Mouse (Mus musculus) activated CD4-positive, CD25-positive, alpha-beta regulatory T cell, adult 9 weeks (primary cell): ENCODE measurements around the gene Cluap1. TPM values are rescaled to one million over a fixed set of nuclear protein-coding genes. Genes with fewer than 3 reads are reported as not detected.

Source experiments
- polyA plus RNA-seq: library from polyadenylated mRNA; unstranded; fragments of 100-300 nt; shearing (Covaris generic); gene quantifications from one replicate; pipeline ENCODE4 v1.2.1, GENCODE M21; 2017

Cluap1 gene
- 37.5 TPM for polyA plus RNA-seq

DNA sequence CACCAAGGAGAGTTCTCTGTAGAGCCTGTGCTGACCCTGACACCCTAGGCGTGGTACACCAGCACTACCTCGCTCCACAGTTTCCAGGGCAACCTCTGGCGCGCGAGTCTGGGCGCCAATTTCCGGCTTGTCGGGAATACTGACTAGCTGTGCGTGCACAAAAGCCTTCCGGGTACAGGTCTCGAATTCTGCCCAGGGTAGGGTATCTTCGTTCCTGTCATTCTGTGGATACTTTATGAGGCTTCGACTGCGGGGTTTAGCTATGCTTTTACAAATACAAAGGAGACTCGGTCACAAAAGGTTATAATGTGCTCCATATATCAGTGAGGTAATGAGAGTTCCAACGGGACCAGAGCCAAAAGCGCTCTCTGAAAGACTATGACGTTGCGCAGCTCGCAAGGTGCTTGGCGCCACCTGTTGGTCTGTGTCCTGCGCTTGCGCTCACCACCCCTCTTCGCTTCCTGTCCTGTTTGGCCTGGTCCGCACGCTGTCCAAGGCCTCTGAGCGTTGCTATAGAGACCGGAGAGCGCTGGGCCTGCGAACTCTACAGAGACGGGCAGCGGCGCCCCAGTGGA, at the start of gene Cluap1, which contains the start of gene 1700037C18Rik:
Gene Cluap1 (plus strand): TSS at position 265 of the 575 bp plus-strand sequence.
Gene 1700037C18Rik (minus strand): TSS at position 153 of the 575 bp plus-strand sequence.

GRCm38 (mm10) chr16:3872216-3873047, 36.2 kb upstream of the Cluap1 start, which contains the start of gene Naa60:
Gene Naa60, plus strand, starts transcription at chr16:3872375.

DNA sequence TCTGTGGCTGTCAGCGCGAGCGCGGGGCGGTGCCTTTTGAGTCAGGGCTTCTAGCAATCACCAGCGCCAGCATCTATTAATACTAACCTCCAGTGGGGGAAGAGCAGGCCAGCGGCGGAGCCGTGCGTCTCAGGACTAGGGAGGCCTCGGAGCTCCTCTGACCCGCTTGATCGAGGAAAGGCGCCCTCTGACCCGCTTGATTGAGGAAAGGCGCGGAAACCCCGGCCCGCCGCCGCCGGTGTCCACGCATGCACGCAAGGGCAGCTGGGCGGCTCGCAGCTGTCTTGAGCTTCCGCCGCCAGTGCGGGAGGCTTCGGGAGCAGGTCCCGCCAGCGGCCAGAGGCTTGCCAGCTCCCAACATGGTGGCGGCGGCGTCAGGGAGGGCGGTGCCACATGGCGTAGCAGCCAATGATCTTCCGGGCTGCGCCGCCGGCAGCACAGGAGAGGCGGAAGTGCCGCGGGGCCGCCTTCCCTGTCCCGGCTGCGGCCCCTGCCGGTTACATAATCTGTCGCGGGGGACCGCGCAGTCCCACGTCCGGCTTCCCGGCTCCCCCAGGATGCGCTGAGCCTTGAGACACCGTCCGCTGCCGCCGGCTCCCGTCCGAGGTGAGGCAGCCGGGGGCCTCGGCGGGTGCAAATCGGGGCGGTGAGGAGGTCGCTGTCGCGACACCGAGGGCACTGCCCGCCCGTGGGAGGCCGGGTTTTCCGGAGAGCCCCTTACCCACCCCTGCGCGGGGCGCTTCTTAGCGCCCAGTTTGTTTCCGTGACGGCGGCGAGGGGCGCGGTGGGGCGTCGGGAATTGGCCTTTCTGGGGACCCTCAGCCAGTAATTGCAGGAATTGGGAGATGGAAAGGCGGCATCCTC, 24.2 kb upstream of the Cluap1 start, which contains the start of the genes Zfp597 and Gm20695:
Gene Zfp597 (minus strand): TSS at position 361 of the 864 bp plus-strand sequence.
Gene Gm20695 (plus strand): TSS at position 448 of the 864 bp plus-strand sequence.

DNA sequence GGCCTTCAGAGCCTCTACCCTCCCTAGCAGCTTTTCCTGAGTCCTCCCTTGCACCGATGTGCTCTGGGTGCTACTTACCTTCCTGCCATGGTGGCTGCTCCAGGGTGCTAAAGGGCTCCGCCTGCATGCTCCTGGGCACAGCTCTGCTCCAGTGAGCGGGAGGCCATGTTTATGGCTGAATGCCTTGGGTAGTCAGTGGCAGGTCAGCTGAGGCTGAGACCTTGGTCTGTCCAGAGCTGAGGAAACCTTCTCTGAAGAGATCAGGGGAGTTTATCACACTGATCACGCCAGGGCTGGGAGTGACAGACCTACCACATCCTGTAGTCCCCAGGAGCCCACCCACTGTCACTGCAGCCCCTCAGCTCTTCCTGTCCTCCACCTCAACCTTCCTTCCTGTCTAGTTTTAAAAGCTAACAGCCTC, 67.7 kb downstream of the Cluap1 start, which contains the start of gene Nlrc3:
Gene Nlrc3 (minus strand): TSS at position 382 of the 421 bp plus-strand sequence.

Other genes with a start within 250 kb of the Cluap1 start
- gene Mefv, start 190.7 kb upstream of the Cluap1 start, polyA plus RNA-seq = not detected
- gene Zfp263, start 164.7 kb upstream of the Cluap1 start, polyA plus RNA-seq = 65.1 TPM
- gene Olfr15, start 77.9 kb upstream of the Cluap1 start, polyA plus RNA-seq = not detected
- gene Zfp174, start 61.5 kb upstream of the Cluap1 start, polyA plus RNA-seq = 0.84 TPM
- 140 TPM for gene Naa60, start 36.4 kb upstream of the Cluap1 start, polyA plus RNA-seq
- 15.1 TPM for gene Zfp597, start 24.2 kb upstream of the Cluap1 start, polyA plus RNA-seq
- not detected for gene Gm20695, start 24.2 kb upstream of the Cluap1 start, polyA plus RNA-seq
- 10.6 TPM for gene 1700037C18Rik, start 112 bp upstream of the Cluap1 start, polyA plus RNA-seq
- 93.6 TPM for gene Nlrc3, start 67.8 kb downstream of the Cluap1 start, polyA plus RNA-seq
- 44.9 TPM for gene Slx4, start 95.0 kb downstream of the Cluap1 start, polyA plus RNA-seq
- 4.9 TPM for gene Dnase1, start 128.1 kb downstream of the Cluap1 start, polyA plus RNA-seq
- gene Trap1, start 169.0 kb downstream of the Cluap1 start, polyA plus RNA-seq = 74.7 TPM